Mouse (Mus musculus) hindbrain, embryonic 14.5 days (tissue): ENCODE results near the gene Olfr374. TPM values are rescaled to one million over a fixed set of nuclear protein-coding genes. Genes with fewer than 3 reads are reported as not detected.
"Not testable (repeated sequence)": the region's sequence is repeated elsewhere in the genome, so short reads cannot be mapped to it uniquely, and the experiment has no call there.

Experiments
- ATAC-seq: fragments of 200-750 bp; cut with Nextera tagmentation; 2 replicates; pipeline ENCODE4 v1.8.0; 2017; ENCODE audit warnings: moderate number of reproducible peaks, mild to moderate bottlenecking, moderate TSS enrichment, moderate library complexity; ENCODE audit not compliant: low FRiP score
- DNase-seq: peaks from one replicate; pipeline ENCODE4 v3.0.0-alpha.2; 2015; ENCODE audit warnings: low spot score
- H3K27ac ChIP-seq: fragments of 300-500 bp; sonication (generic); 2 replicates; pipeline ENCODE4 v1.5.1; 2014; ENCODE audit warnings: mild to moderate bottlenecking, moderate library complexity
- H3K27me3 ChIP-seq: fragments of 300-500 bp; sonication (generic); 2 replicates; pipeline ENCODE4 v1.6.1; 2014; ENCODE audit warnings: mild to moderate bottlenecking, low read length, mixed read lengths; ENCODE audit not compliant: control insufficient read depth, insufficient read depth
- H3K36me3 ChIP-seq: fragments of 300-500 bp; sonication (generic); replicated peaks from 2 replicates; pipeline ENCODE4 v1.6.1; 2014; ENCODE audit not compliant: control insufficient read depth, insufficient read depth
- H3K4me1 ChIP-seq: fragments of 300-500 bp; sonication (generic); replicated peaks from 2 replicates; pipeline ENCODE4 v1.6.1; 2014; ENCODE audit warnings: antibody characterized with exemption, low read length, mixed read lengths; ENCODE audit not compliant: control insufficient read depth, insufficient read depth
- H3K4me2 ChIP-seq: fragments of 300-500 bp; sonication (generic); replicated peaks from 2 replicates; pipeline ENCODE4 v1.6.1; 2014; ENCODE audit warnings: mild to moderate bottlenecking, moderate library complexity
- H3K4me3 ChIP-seq: fragments of 300-500 bp; sonication (generic); replicated peaks from 2 replicates; pipeline ENCODE4 v1.5.1; 2014; ENCODE audit warnings: mild to moderate bottlenecking, low read length
- H3K9ac ChIP-seq: fragments of 300-500 bp; sonication (generic); 2 replicates; pipeline ENCODE4 v1.6.1; 2014
- H3K9me3 ChIP-seq: fragments of 300-500 bp; sonication (generic); 2 replicates; pipeline ENCODE4 v1.6.1; 2016; ENCODE audit warnings: low read length; ENCODE audit not compliant: control insufficient read depth
- WGBS: fragments of 180-500 bp; shearing (Covaris S2); extraction: QIAGEN DNeasy Blood & Tissue Kit; methylation state at CpG from one replicate; pipeline ENCODE4 v1.1.7; 2014; 5-methylcytosine and 5-hydroxymethylcytosine counted together
- polyA plus RNA-seq: library from polyadenylated mRNA; unstranded; fragments of >200 nt; fragmentation: Nextera tagmentation; extraction: Ambion mirVana; gene quantifications from 2 replicates; pipeline ENCODE4 v1.2.1, GENCODE M21; 2014

Olfr374 gene
- polyA plus RNA-seq = not detected in 2 replicates

DNA sequence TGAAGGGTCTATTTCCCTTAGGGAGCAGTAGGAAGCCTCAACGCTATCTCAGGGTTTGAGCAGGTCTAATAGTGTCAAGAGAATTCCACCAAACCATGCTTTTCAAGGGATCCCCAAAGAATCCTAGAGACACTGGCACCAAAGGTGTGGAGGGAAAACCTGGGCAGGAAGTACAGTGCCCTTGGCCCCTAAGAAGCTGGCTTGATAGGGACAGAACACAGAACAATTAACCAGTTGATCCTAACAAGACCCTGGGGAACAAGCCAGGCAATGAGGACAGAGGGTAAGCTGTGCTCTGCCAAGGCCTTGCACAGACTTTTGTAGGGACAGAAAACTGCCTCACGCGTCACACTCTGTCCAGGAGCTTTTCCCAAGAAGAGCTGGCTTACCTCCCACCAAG is at the start of gene Olfr374:
Olfr374 (plus strand) TSS at position 301 of the 400 bp plus-strand sequence.
- DNase-seq = no peak

GRCm38 (mm10) chr8:72057643-72058042 is 49.2 kb upstream of the Olfr374 start:
- not testable (repeated sequence) for H3K4me3 ChIP-seq, H3K9ac ChIP-seq, H3K27ac ChIP-seq, H3K4me2 ChIP-seq, DNase-seq, H3K27me3 ChIP-seq, H3K36me3 ChIP-seq, ATAC-seq, H3K4me1 ChIP-seq, H3K9me3 ChIP-seq
- 87% methylated on average over 3 of the region's 4 CpGs for WGBS

More for the DNA sequence above, at the start of gene Olfr374:
- no peak within 1 kb of the TSS for H3K27ac ChIP-seq
- WGBS = 93% methylated on average over 3 of the region's 3 CpGs
- H3K4me2 ChIP-seq = no peak within 1 kb of the TSS
- no peaks in the 10 kb centered on the region for H3K27me3 ChIP-seq
- H3K9me3 ChIP-seq = no peaks in the 10 kb centered on the region; the same call in 1 of the 2 replicates
- H3K4me1 ChIP-seq = no peaks in the 10 kb centered on the region
- ATAC-seq = no peak
- no peak within 1 kb of the TSS for H3K9ac ChIP-seq
- H3K36me3 ChIP-seq = no peaks in the 10 kb centered on the region
- no peak within 1 kb of the TSS for H3K4me3 ChIP-seq

GRCm38 (mm10) chr8:72066819-72067399 is 39.9 kb upstream of the Olfr374 start:
- not testable (repeated sequence) for H3K27ac ChIP-seq, H3K9me3 ChIP-seq, DNase-seq, H3K9ac ChIP-seq, H3K27me3 ChIP-seq, H3K4me3 ChIP-seq, H3K4me1 ChIP-seq, H3K4me2 ChIP-seq, ATAC-seq, H3K36me3 ChIP-seq
- 64% methylated on average over 1 of the region's 1 CpGs for WGBS

DNA sequence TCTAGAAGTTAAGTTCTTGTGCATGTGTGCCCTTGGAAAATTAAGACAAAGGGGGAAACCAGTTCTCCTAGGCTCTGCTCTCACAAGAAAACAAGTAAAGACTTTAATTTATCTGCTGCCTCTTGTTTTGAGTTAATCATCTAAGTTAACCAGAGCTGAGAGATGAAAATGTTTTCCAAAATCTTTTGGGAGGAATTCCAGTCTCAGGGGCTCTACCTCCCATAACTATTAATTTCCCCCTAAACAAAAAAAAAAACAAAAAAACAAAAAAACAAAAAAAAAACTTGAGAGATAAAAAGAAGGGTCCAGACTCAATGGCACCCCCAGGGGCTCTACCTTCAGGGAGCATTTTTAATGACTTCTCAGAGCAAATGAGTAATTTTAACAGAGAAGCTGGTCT is 24.0 kb upstream of the Olfr374 start, which contains the start of gene Olfr373:
Olfr373 (plus strand) TSS at position 301 of the 400 bp plus-strand sequence.
- H3K9me3 ChIP-seq = not testable (repeated sequence)

DNA sequence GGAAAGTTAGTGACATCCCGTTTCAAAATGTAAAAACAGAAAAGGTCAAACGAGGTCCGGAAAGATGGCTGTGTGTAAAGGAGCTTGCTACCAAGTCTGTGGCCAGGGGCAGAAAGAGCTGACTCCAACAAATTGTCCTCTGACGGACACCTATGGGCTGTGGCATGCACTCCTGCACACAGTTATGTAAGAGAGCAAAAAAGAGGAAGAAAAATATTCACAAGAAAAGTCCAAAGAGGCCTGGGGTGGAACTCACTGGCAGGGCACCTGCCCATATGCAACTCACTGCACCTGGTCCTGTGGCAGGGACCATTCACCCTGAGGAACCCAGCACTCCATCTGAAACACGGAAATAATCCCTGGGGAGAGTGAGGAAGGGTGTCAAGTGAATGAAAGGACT is 22.1 kb upstream of the Olfr374 start:
- H3K9me3 ChIP-seq = no peaks in the 10 kb centered on the region
- DNase-seq = no peak
- no peaks in the 10 kb centered on the region for H3K36me3 ChIP-seq
- no peak overlapping the region for H3K4me2 ChIP-seq
- ATAC-seq = no peak
- no peak overlapping the region for H3K9ac ChIP-seq
- no peak overlapping the region for H3K27ac ChIP-seq
- H3K27me3 ChIP-seq = no peaks in the 10 kb centered on the region
- no peaks in the 10 kb centered on the region for H3K4me1 ChIP-seq
- WGBS = 80% methylated on average over 5 of the region's 5 CpGs
- no peak overlapping the region for H3K4me3 ChIP-seq

More for the DNA sequence above, 24.0 kb upstream of the Olfr374 start, which contains the start of gene Olfr373:
- H3K4me1 ChIP-seq, DNase-seq, H3K9ac ChIP-seq, H3K36me3 ChIP-seq, ATAC-seq, H3K4me3 ChIP-seq, H3K4me2 ChIP-seq, H3K27me3 ChIP-seq, H3K27ac ChIP-seq: not testable (repeated sequence)

GRCm38 (mm10) chr8:72087611-72088010 is 19.2 kb upstream of the Olfr374 start:
- WGBS = 82% methylated on average over 3 of the region's 3 CpGs
- DNase-seq, H3K4me3 ChIP-seq, ATAC-seq, H3K4me2 ChIP-seq, H3K36me3 ChIP-seq, H3K27ac ChIP-seq, H3K4me1 ChIP-seq, H3K27me3 ChIP-seq, H3K9me3 ChIP-seq, H3K9ac ChIP-seq: not testable (repeated sequence)

DNA sequence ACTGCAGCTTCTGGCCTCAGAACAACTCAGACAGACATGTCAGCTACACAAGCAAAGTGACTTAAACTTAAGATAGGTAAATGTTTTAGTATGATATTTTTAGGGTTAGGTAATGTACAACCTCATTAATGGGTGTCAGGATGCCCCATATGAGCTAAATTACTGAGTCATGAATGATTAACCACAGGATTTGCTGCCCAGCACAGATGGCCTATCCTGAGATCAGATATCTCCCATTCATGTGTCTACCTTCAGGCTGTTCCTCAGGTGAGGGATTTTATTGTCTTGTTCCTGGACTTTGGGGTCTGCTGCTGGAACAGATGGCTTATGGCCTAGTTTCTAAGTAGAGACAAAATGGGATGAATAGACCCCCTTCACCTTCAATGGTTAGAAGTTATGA is 10.1 kb upstream of the Olfr374 start:
- not testable (repeated sequence) for H3K9me3 ChIP-seq, H3K27ac ChIP-seq, H3K36me3 ChIP-seq, DNase-seq, H3K4me3 ChIP-seq, ATAC-seq, H3K9ac ChIP-seq, H3K4me2 ChIP-seq, H3K4me1 ChIP-seq, H3K27me3 ChIP-seq

GRCm38 (mm10) chr8:72099377-72100103 is 7.3 kb upstream of the Olfr374 start:
- 61% methylated on average over 6 of the region's 7 CpGs for WGBS
- not testable (repeated sequence) for H3K9me3 ChIP-seq, ATAC-seq, H3K4me3 ChIP-seq, DNase-seq, H3K27ac ChIP-seq, H3K9ac ChIP-seq, H3K27me3 ChIP-seq, H3K4me2 ChIP-seq, H3K36me3 ChIP-seq, H3K4me1 ChIP-seq

GRCm38 (mm10) chr8:72105165-72105564 is 1.7 kb upstream of the Olfr374 start:
- 23% methylated on average over 4 of the region's 4 CpGs for WGBS
- no peak overlapping the region for H3K9ac ChIP-seq
- no peak overlapping the region for H3K4me3 ChIP-seq
- H3K36me3 ChIP-seq = no peaks in the 10 kb centered on the region
- no peaks in the 10 kb centered on the region for H3K27me3 ChIP-seq
- H3K4me1 ChIP-seq = no peaks in the 10 kb centered on the region
- ATAC-seq (no peak), DNase-seq (no peak)
- no peak overlapping the region for H3K4me2 ChIP-seq
- no peak overlapping the region for H3K27ac ChIP-seq
- H3K9me3 ChIP-seq = no peaks in the 10 kb centered on the region; the same call in 1 of the 2 replicates
